Mouse (Mus musculus) CH12.LX (cell line): Measurements from ENCODE around the gene Ufd1. TPM values are rescaled to one million over a fixed set of nuclear protein-coding genes. Genes with fewer than 3 reads are reported as not detected.

Experiments
- DNase-seq: peaks from one replicate; pipeline ENCODE4 v3.0.0-alpha.2; 2013; ENCODE audit errors: extremely low read depth
- H3K27ac ChIP-seq: 2 replicates; pipeline ENCODE4 v1.5.1; 2012; ENCODE audit warnings: low read depth, mild to moderate bottlenecking, control low read depth, moderate library complexity; ENCODE audit not compliant: insufficient read depth
- H3K27me3 ChIP-seq: replicated peaks from 2 replicates; pipeline ENCODE3; 2012; ENCODE audit warnings: inconsistent platforms
- H3K36me3 ChIP-seq, 2 experiments: replicated peaks in 1 of 2; 2 replicates each; pipeline versions ENCODE3 to v1.6.1; 2012; ENCODE audit warnings: inconsistent platforms in 1 of 2, low read length in 1 of 2, mild to moderate bottlenecking in 1 of 2, mixed read lengths in 1 of 2, moderate library complexity in 1 of 2; ENCODE audit not compliant: control insufficient read depth in 1 of 2, insufficient read depth in 1 of 2
- H3K4me1 ChIP-seq, 2 experiments: 2 replicates each; pipeline ENCODE4 v1.6.1; 2012; ENCODE audit warnings: inconsistent platforms in 1 of 2, moderate library complexity in 1 of 2; ENCODE audit not compliant: insufficient read depth in 2 of 2, control insufficient read depth in 1 of 2
- H3K4me2 ChIP-seq: 2 replicates; pipeline ENCODE4 v1.6.1; 2012; ENCODE audit warnings: low read depth, mild to moderate bottlenecking, control low read depth; ENCODE audit not compliant: poor library complexity, insufficient read depth, severe bottlenecking
- H3K4me3 ChIP-seq, 3 experiments: fragments of 150-350 bp in 1 of 3; sonication (generic) in 1 of 3; replicated peaks in 1 of 3; 2 replicates each; pipeline versions ENCODE3 to v1.5.1; 2011 to 2012; ENCODE audit warnings: low read depth in 2 of 3, low read length in 2 of 3, mild to moderate bottlenecking in 2 of 3, moderate library complexity in 2 of 3, control low read depth in 1 of 3, improper control_type of control experiment in 1 of 3, inconsistent platforms in 1 of 3, mixed read lengths in 1 of 3; ENCODE audit not compliant: poor library complexity in 1 of 3
- H3K79me2 ChIP-seq: replicated peaks from 2 replicates; pipeline ENCODE4 v1.6.1; 2012; ENCODE audit warnings: mild to moderate bottlenecking, moderate library complexity; ENCODE audit not compliant: control insufficient read depth, poor library complexity, insufficient read depth, severe bottlenecking; ENCODE audit errors: extremely low read depth
- H3K9ac ChIP-seq: 2 replicates; pipeline ENCODE4 v1.6.1; 2012; ENCODE audit warnings: low read depth, mild to moderate bottlenecking, control low read depth, moderate library complexity; ENCODE audit not compliant: insufficient read depth
- H3K9me3 ChIP-seq: replicated peaks from 2 replicates; pipeline ENCODE3; 2012; ENCODE audit warnings: low read length, inconsistent platforms, mixed read lengths
- BHLHE40 ChIP-seq: IDR thresholded peaks from 2 replicates; pipeline ENCODE4 v1.6.1; 2011; ENCODE audit warnings: mild to moderate bottlenecking, low read depth, low read length, improper control_type of control experiment
- CHD1 ChIP-seq: IDR thresholded peaks from 2 replicates; pipeline ENCODE4 v1.6.1; 2012; ENCODE audit warnings: low read depth, low read length, improper control_type of control experiment, inconsistent platforms
- CHD2 ChIP-seq: IDR thresholded peaks from 2 replicates; pipeline ENCODE4 v1.6.1; 2011; ENCODE audit warnings: low read length, improper control_type of control experiment
- CTCF ChIP-seq, 2 experiments: IDR thresholded peaks in 1 of 2; conservative IDR thresholded peaks in 1 of 2; 2 replicates each; pipeline ENCODE4 v1.5.1; 2011 to 2012; ENCODE audit warnings: low read depth in 2 of 2, low read length in 2 of 2, improper control_type of control experiment in 1 of 2, inconsistent platforms in 1 of 2, mild to moderate bottlenecking in 1 of 2, moderate library complexity in 1 of 2
- E2F4 ChIP-seq: IDR thresholded peaks from 2 replicates; pipeline ENCODE4 v1.6.1; 2011; ENCODE audit warnings: low read depth, low read length, improper control_type of control experiment; ENCODE audit not compliant: insufficient replicate concordance
- ELF1 ChIP-seq: IDR thresholded peaks from 2 replicates; pipeline ENCODE4 v1.6.1; 2014; ENCODE audit warnings: low read depth, mild to moderate bottlenecking, inconsistent platforms, low read length, improper control_type of control experiment
- EP300 ChIP-seq: IDR thresholded peaks from 2 replicates; pipeline ENCODE4 v1.6.1; 2011; ENCODE audit warnings: low read length, improper control_type of control experiment
- ETS1 ChIP-seq: conservative IDR thresholded peaks from 2 replicates; pipeline ENCODE4 v1.6.1; 2012; ENCODE audit warnings: low read depth, mild to moderate bottlenecking, inconsistent platforms, low read length, improper control_type of control experiment, moderate library complexity
- GABPA ChIP-seq: IDR thresholded peaks from 2 replicates; pipeline ENCODE4 v1.6.1; 2012; ENCODE audit warnings: low read depth, low read length, improper control_type of control experiment, inconsistent platforms; ENCODE audit not compliant: insufficient replicate concordance
- HCFC1 ChIP-seq: IDR thresholded peaks from 2 replicates; pipeline ENCODE4 v1.6.1; 2012; ENCODE audit warnings: low read depth, mild to moderate bottlenecking, inconsistent platforms, low read length, improper control_type of control experiment
- IRF4 ChIP-seq: IDR thresholded peaks from 2 replicates; pipeline ENCODE4 v1.6.1; 2014; ENCODE audit warnings: low read depth, mild to moderate bottlenecking, inconsistent platforms, low read length, improper control_type of control experiment
- JUN ChIP-seq: IDR thresholded peaks from 2 replicates; pipeline ENCODE4 v1.6.1; 2011; ENCODE audit warnings: low read depth, mild to moderate bottlenecking, low read length, improper control_type of control experiment, moderate library complexity; ENCODE audit not compliant: insufficient read depth
- JUND ChIP-seq: conservative IDR thresholded peaks from 2 replicates; pipeline ENCODE4 v1.6.1; 2011; ENCODE audit warnings: low read depth, low read length, improper control_type of control experiment
- KAT2A ChIP-seq: IDR thresholded peaks from 2 replicates; pipeline ENCODE4 v1.6.1; 2012; ENCODE audit warnings: low read length, improper control_type of control experiment, inconsistent platforms; ENCODE audit not compliant: insufficient replicate concordance
- MAFK ChIP-seq: IDR thresholded peaks from 2 replicates; pipeline ENCODE4 v1.6.1; 2011; ENCODE audit warnings: low read length, improper control_type of control experiment; ENCODE audit not compliant: insufficient replicate concordance
- MAX ChIP-seq: IDR thresholded peaks from 2 replicates; pipeline ENCODE4 v1.6.1; 2011; ENCODE audit warnings: low read length, improper control_type of control experiment
- MAZ ChIP-seq: IDR thresholded peaks from 2 replicates; pipeline ENCODE4 v1.6.1; 2012; ENCODE audit warnings: low read depth, mild to moderate bottlenecking, inconsistent platforms, low read length, improper control_type of control experiment, moderate library complexity
- MEF2A ChIP-seq: IDR thresholded peaks from 2 replicates; pipeline ENCODE4 v1.6.1; 2014; ENCODE audit warnings: low read depth, mild to moderate bottlenecking, inconsistent platforms, low read length, improper control_type of control experiment, borderline replicate concordance
- MXI1 ChIP-seq: IDR thresholded peaks from 2 replicates; pipeline ENCODE4 v1.6.1; 2011; ENCODE audit warnings: mild to moderate bottlenecking, low read depth, low read length, improper control_type of control experiment
- MYC ChIP-seq: IDR thresholded peaks from 2 replicates; pipeline ENCODE4 v1.6.1; 2011; ENCODE audit warnings: low read depth, mild to moderate bottlenecking, improper control_type of control experiment, low read length
- NELFE ChIP-seq: IDR thresholded peaks from 2 replicates; pipeline ENCODE4 v1.6.1; 2011; ENCODE audit warnings: low read depth, low read length, improper control_type of control experiment
- NRF1 ChIP-seq: IDR thresholded peaks from 2 replicates; pipeline ENCODE4 v1.6.1; 2014; ENCODE audit warnings: low read depth, mild to moderate bottlenecking, inconsistent platforms, low read length, improper control_type of control experiment, moderate library complexity
- PAX5 ChIP-seq: IDR thresholded peaks from 2 replicates; pipeline ENCODE4 v1.6.1; 2012; ENCODE audit warnings: low read length, inconsistent platforms, mixed read lengths
- POLR2A ChIP-seq: IDR thresholded peaks from 2 replicates; pipeline ENCODE4 v1.6.1; 2011; ENCODE audit warnings: low read depth, mild to moderate bottlenecking, improper control_type of control experiment, low read length
- POLR2AphosphoS2 ChIP-seq: IDR thresholded peaks from 2 replicates; pipeline ENCODE4 v1.6.1; 2011; ENCODE audit warnings: low read depth, low read length, improper control_type of control experiment
- RAD21 ChIP-seq: IDR thresholded peaks from 2 replicates; pipeline ENCODE4 v1.6.1; 2011; ENCODE audit warnings: low read depth, mild to moderate bottlenecking, low read length, improper control_type of control experiment, moderate library complexity
- RCOR1 ChIP-seq: conservative IDR thresholded peaks from 2 replicates; pipeline ENCODE4 v1.6.1; 2012; ENCODE audit warnings: low read depth, mild to moderate bottlenecking, inconsistent platforms, low read length, improper control_type of control experiment
- SIN3A ChIP-seq: IDR thresholded peaks from 2 replicates; pipeline ENCODE4 v1.6.1; 2012; ENCODE audit warnings: low read length, improper control_type of control experiment, inconsistent platforms
- SMC3 ChIP-seq: IDR thresholded peaks from 2 replicates; pipeline ENCODE4 v1.6.1; 2011; ENCODE audit warnings: low read depth, low read length, improper control_type of control experiment
- TBP ChIP-seq: conservative IDR thresholded peaks from 2 replicates; pipeline ENCODE4 v1.6.1; 2011; ENCODE audit warnings: low read depth, low read length, improper control_type of control experiment
- TCF12 ChIP-seq: IDR thresholded peaks from 2 replicates; pipeline ENCODE4 v1.6.1; 2014; ENCODE audit warnings: low read depth, mild to moderate bottlenecking, inconsistent platforms, low read length, improper control_type of control experiment
- UBTF ChIP-seq: IDR thresholded peaks from 2 replicates; pipeline ENCODE4 v1.6.1; 2012; ENCODE audit warnings: low read depth, mild to moderate bottlenecking, inconsistent platforms, low read length, improper control_type of control experiment, moderate library complexity
- USF1 ChIP-seq: IDR thresholded peaks from 2 replicates; pipeline ENCODE4 v1.6.1; 2014; ENCODE audit warnings: low read depth, mild to moderate bottlenecking, inconsistent platforms, low read length, improper control_type of control experiment
- USF2 ChIP-seq: conservative IDR thresholded peaks from 2 replicates; pipeline ENCODE4 v1.6.1; 2011; ENCODE audit warnings: low read depth, low read length, improper control_type of control experiment
- ZC3H11A ChIP-seq: IDR thresholded peaks from 2 replicates; pipeline ENCODE4 v1.6.1; 2012; ENCODE audit warnings: low read depth, mild to moderate bottlenecking, inconsistent platforms, low read length, improper control_type of control experiment
- ZMIZ1 ChIP-seq: IDR thresholded peaks from 2 replicates; pipeline ENCODE4 v1.6.1; 2012; ENCODE audit warnings: low read depth, mild to moderate bottlenecking, inconsistent platforms, low read length, improper control_type of control experiment
- ZNF384 ChIP-seq: IDR thresholded peaks from 2 replicates; pipeline ENCODE4 v1.6.1; 2012; ENCODE audit warnings: low read depth, low read length, improper control_type of control experiment, inconsistent platforms
- dilution Hi-C: fragments of 300-500 bp; cut with MboI; formaldehyde crosslinking; loops from 2 replicates; pipeline ENCODE4 v1.14.3; 2020; ENCODE audit warnings: low sequenced_read_pairs; ENCODE audit not compliant: extremely low pct_unique_long_range_greater_than_20kb, extremely low pct_ligation_motif_present
- in situ Hi-C: fragments of 300-500 bp; cut with MboI; formaldehyde crosslinking; loops from 3 replicates; pipeline ENCODE4 v1.14.3; 2019; ENCODE audit warnings: low sequenced_read_pairs, low pct_ligation_motif_present, low pct_unique_long_range_greater_than_20kb, mixed read lengths
- polyA plus RNA-seq: library from polyadenylated mRNA; unstranded; fragments of >175 nt; gene quantifications from 2 replicates; pipeline ENCODE4 v1.2.1, GENCODE M21; 2012; ENCODE audit warnings: low read depth; ENCODE audit not compliant: insufficient read length
- total RNA-seq, 2 experiments: library from RNA; depleted of rRNA; stranded (reverse); fragments of 300-350 nt in 1 of 2; fragments of >200 nt in 1 of 2; gene quantifications; 2 replicates each; pipeline ENCODE4 v1.2.3; 2012 to 2014

Gene Ufd1
- 43.6 and 54.5 TPM in 2 replicates for total RNA-seq (2012; rRNA removed)
- 62.6 and 68.6 TPM in 2 replicates for total RNA-seq (2014; rRNA removed)
- polyA plus RNA-seq = 78.4 and 80.8 TPM in 2 replicates

DNA sequence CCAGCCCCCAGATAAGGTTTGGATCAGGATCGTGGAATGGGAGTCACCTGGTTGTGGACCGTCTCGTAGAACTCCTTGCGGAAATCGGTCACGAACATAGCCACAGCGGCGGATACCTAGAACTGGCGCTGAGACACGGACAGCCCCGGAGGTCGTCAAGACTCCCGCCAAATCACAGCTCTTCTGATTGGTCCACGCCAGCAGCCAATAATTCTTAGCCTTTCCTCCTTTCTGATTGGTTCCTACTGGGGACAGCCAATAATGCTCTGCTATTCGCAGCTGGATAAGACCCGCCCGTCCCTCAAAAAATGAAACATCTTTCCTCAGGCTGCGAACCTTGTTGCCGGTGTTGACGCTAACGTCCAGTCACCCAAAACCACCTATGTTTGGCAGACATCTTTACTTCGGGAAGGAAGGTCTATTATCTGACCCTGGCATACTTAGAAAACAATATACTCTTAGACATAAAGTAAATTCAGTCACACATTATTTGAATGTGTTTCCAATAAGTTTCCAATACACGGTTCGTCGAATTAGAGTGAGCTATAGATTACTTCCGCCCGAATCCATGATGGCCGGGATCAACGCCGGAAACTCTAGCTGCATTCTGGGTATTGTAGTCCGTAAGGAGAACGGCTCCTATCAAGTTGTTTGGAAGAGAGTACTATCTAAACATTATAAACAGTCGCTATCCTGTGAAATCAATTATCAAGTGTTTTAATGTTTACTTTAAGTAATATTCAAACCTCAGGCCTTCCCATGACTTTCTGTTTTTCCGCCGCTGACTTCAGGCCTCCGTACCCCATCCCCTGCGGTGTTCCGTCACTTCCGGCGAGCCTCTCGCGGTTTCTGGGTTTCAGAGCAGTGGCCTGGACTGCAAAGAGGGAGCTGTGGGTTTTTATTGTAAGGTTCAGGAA lies at the start of gene Ufd1, which contains the start of gene Cdc45:
TSS of gene Ufd1 (plus strand) at position 312 of the 917 bp plus-strand sequence.
TSS of gene Cdc45 (minus strand) at position 520 of the 917 bp plus-strand sequence.
- peak within 1 kb of the TSS; percentile 65 for H3K27ac ChIP-seq
- dilution Hi-C loops (no loop called here), in situ Hi-C loops (no loop called here)
- H3K4me2 ChIP-seq = peak within 1 kb of the TSS; percentile 91
- peaks cover 46 to 69% of the 10 kb centered on the region in 2 experiments for H3K36me3 ChIP-seq
- H3K4me1 ChIP-seq = peaks cover 8 to 27% of the 10 kb centered on the region in 2 experiments
- no peaks in the 10 kb centered on the region for H3K9me3 ChIP-seq
- no peaks in the 10 kb centered on the region for H3K27me3 ChIP-seq
- H3K79me2 ChIP-seq = peaks cover 45% of the 10 kb centered on the region
- peak within 1 kb of the TSS; percentile 96 for H3K9ac ChIP-seq
- DNase-seq = peak; percentile 99
- H3K4me3 ChIP-seq = peak within 1 kb of the TSS; percentile 64 to 99 (median 94)
- TF ChIP-seq CTCF (conservative IDR thresholded peaks at IDR 0.05 in 1 of 2, IDR thresholded peaks at IDR 0.05 in 1 of 2; ENCODE audit: low read depth in 2 of 2, low read length in 2 of 2) = no peak
- TF ChIP-seq ZC3H11A = no peak
- peak; percentile 91 for TF ChIP-seq HCFC1
- peak; percentile 95 for TF ChIP-seq ZMIZ1
- peak; percentile 98 for TF ChIP-seq POLR2A
- peak; percentile 38; the same call in 1 of the 2 replicates for TF ChIP-seq IRF4
- no peak for TF ChIP-seq RAD21
- TF ChIP-seq UBTF = no peak
- peak; percentile 89; the same call in 1 of the 2 replicates for TF ChIP-seq E2F4
- TF ChIP-seq MAZ = peak; percentile 85
- TF ChIP-seq SIN3A = peak; percentile 98
- no peak for TF ChIP-seq USF2
- no peak for TF ChIP-seq CHD1
- no peak for TF ChIP-seq PAX5
- TF ChIP-seq RCOR1 = 0 out of 2 replicates have a peak, but pooled peaks have one; percentile 54
- TF ChIP-seq CHD2 = peak; percentile 99
- no peak for TF ChIP-seq USF1
- peak; percentile 90 for TF ChIP-seq MAX
- TF ChIP-seq TCF12 = peak; percentile 87
- no peak; the same call in 1 of the 2 replicates for TF ChIP-seq ZNF384
- no peak for TF ChIP-seq MAFK
- TF ChIP-seq POLR2AphosphoS2 = no peak; the same call in 1 of the 2 replicates
- TF ChIP-seq JUND = no peak
- TF ChIP-seq ETS1 = no peak
- peak; percentile 99 for TF ChIP-seq ELF1
- TF ChIP-seq SMC3 = no peak
- peak; percentile 82 for TF ChIP-seq NRF1
- peak; percentile 75; the same call in 1 of the 2 replicates for TF ChIP-seq GABPA
- no peak for TF ChIP-seq JUN
- TF ChIP-seq TBP = peak; percentile 92; the same call in 1 of the 2 replicates
- TF ChIP-seq EP300 = no peak
- no peak; the same call in 1 of the 2 replicates for TF ChIP-seq MEF2A
- TF ChIP-seq BHLHE40 = no peak
- peak; percentile 95 for TF ChIP-seq MXI1
- TF ChIP-seq NELFE = peak; percentile 97
- TF ChIP-seq KAT2A = peak; percentile 99
- TF ChIP-seq MYC = peak; percentile 62; the same call in 1 of the 2 replicates
